Mouse (Mus musculus) skeletal muscle tissue, adult 2 months (tissue): ENCODE data around the gene Atp1a1.

Source experiments
- DNase-seq: peaks from one replicate; pipeline ENCODE4 v3.0.0-alpha.2; 2012; ENCODE audit warnings: low read depth, low spot score

The Atp1a1 gene

DNA sequence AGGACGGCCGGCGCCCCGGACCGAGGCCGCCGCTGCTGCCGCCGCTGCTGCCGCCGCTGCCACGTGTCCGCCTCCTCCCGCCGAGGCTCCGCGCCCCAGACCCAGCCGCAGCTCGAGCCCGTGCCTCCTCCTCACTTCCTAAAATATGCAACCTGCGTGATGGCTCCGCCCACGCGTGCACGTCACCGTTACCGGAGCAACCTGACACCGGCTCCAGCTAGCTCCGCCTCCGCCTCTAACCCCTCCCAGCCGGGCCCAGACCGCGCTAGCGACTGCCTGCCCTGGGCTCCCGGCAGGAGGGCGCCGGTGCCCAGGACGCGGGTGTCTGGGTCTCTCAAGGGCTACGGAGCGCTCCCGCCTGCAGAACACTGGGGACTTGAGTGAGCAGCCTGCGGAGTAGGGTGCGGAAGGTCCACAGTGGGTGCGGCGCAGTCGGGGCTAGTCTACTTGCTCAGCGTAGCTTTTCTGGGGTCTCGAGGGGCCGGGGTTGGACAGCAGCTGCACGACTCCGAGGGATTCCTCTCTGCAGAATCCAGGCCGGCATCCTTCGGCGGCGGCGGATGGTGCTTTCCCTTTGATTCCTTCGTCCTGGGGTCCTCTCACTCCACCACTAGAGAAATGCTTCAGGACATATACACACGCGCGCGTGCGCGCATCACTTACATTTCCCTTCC, at the start of gene Atp1a1:
Gene Atp1a1, minus strand, starts transcription at position 135 of the 674 bp plus-strand sequence.
- peak; percentile 97 for DNase-seq

DNA sequence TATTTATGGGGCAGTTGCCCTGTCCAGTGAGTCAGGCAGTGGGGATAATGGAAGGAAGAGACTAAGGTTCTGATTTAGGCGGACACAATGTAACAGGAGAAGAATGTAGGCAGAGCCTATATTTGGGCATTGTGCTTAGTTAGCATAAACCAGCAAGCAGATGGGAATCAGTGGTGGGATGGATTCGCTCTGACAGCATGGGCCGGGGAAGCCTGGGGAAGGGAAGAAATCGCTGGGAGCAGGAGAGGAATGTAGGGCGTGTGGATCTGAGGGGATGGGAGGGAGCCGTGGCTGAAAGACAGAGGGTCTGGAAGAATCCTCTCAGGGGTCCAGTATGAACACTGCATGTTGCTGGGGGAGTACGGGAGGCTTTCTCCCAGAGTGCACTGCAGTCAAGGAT, 49.0 kb upstream of the Atp1a1 start:
- no peak for DNase-seq

DNA sequence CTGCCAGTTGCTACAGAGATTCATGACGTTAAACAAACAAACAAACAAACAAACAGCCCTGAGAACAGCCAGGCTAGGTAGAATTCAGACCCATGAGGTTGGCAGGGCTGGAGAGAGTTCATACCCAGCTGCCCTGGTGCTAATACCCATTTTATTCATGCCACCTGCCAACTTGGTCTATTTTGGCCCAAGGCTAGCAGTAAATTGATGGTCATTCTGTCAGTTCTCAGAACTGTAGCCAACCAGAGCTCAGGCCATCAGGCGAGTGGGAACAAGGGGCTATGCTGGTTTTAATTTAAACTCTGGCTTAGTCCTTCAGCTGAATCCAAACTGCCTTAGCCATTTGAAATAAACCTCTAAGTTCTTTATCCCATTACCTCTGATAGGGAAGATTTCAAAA, 48.5 kb upstream of the Atp1a1 start:
- no peak for DNase-seq

DNA sequence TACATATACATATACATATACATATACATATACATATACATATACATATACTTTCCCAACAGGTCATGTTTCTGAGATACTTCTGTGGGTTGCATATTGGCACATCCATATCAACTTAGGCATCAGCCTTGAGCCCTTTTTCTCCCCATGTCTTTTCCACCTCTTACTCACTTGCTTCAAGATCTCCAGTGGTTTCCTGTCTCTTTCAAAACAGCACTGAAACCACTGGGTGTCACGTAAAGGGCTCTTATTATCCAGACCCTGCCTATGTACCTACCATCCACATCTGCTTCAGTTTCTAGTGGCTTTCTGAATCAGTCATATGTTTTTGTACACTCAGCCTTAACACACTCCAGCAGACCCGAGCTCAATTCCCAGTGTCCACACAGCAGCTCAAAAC, 45.8 kb upstream of the Atp1a1 start:
- no peak for DNase-seq

DNA sequence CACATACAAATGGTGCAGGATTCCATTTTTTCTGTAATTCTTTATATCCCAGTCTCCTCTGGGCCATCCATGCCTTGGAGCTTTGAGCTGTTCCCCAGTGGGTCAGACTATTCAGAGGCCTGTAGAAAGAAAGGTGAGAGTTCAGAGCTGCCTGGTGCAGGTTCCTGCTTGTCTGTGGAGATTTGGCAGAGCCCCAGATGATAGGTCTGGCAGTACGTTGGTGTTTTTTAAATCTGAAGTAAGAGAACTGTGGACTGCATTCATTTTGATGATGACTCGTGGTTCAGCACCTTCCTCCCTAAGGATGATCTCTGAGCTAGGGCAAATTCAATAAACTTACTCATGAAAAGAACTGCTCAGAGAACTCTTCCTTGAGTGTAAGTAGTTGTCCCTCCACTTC, 44.8 kb upstream of the Atp1a1 start:
- DNase-seq = no peak

DNA sequence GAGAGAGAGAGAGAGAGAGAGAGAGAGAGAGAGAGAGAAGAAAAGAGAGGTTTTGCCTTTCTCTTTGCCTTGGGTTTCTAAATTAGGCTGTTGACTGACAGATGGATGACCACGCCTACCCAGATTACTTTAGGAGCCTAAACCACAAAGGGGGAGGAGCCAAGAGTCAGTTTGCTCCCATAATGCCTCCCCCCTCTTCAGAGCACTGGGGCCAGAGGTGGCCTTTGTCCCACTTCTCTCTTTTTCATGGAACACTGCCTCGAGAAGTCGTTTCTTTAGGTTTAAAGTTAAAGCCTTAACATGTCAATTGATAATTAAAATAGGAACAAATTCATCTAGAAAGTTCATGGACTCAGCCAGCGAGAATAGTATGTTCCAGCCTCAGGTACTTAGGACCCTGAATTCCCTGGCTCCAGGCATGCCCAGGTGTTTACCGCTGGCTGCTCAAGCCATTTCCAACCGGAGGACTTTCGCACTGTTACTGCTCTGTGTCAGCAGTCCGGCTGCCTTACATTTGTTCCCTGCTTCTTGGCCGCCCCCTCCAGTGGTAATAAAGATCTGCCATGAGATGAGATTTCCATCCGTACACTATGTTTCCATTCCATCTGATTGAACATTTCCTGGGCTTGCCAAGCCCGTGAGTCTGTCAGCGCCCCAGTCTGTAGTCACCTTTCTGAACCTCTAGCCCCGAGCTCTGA, 43.8 kb upstream of the Atp1a1 start:
- DNase-seq = no peak

DNA sequence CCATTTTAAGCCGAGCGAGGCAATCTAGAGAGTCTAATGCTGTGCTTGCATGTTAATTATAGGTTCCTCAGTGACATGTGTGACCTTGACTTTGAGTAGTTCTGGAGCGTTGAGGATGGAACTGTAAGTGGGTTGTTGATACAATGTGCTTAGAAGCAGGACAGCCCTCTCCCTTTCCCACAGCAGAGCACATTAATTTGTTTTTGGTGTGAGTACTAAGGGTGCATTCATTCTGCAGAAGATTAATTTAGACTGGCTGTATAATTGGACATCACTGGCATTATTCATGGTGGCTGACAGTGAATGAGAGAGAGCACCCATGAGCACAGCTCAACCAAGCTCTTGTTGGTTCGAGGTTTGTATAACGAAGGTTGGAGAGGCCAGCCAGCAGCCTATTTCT, 42.3 kb upstream of the Atp1a1 start:
- DNase-seq = no peak

DNA sequence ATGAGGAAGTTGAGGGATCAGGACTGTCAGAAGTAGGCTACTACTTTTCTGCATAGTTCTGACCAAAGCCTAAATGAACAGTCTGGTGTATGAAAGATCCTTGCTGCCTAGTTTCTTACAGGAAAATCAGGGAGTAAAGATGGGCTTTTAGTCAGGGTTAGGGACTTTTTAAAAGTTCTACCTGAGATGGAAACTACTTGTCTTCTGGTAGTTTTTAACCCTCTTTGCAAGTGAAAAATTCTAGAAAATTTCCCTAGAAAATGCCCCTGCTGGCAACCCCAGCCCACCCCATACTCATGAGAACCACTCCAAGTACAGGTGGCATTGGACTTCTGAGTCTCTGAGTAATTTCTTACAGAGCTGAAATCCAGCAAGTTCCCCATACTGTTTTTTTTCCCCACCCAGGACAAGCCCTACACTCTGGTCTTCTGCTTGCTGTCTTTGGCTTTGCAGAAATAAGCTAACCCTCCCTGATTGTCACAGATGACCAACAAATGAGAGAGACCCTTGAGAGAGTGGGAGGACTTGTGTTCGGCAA, 41.2 kb upstream of the Atp1a1 start:
- DNase-seq = no peak

DNA sequence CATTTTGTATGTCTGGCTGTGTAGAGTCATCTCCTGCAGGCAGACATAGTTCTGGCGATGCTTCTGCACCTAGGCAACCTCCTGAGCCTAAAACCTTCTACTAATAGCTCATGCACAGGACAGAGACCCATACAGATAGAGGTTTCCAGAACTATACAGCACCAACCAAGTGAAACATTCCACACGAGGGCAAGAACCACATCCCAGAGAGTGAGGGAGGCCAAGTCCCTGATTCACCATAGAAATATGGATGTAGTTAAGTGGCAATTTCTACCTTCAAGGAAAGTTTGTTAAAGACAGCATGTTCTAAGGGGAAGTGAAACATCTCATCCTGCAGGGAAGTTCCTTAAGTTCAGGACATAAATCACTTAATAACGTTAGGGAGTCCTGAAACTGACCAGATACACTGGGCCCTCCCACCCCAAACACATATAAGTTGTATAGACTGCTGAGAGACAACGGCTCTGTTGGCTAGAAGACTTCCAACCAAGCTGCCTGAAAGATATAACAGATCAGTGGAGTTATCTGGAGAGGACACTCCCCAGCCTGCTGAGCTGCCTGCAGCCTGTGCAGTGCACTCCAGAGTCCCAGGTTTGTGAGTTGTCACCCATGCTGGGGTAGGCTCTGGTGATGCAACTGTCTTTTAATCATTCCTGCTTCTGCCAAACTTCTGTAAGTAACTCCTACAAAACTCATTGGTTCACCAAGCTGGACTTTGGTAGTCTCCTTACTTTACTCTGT, 39.7 kb upstream of the Atp1a1 start:
- DNase-seq = no peak

DNA sequence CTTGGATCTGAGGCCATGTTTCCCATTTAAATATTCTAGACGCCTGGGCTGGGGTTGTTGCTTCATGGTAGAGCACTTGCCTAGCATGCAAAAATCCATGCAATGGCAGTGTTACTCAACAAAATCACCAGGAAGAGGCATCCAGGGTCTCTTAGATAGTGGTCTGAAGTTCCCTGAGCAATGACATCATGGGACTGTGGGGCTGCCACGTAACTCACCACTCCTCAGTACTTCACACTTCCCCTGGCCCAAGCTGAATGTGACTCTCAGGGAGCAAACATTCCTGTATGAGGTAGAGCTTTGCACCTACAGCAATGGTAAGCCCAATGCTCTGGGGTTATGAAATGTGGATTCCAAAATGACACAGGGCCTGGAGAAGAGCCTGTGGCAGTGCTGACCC, 38.8 kb upstream of the Atp1a1 start:
- DNase-seq = no peak

DNA sequence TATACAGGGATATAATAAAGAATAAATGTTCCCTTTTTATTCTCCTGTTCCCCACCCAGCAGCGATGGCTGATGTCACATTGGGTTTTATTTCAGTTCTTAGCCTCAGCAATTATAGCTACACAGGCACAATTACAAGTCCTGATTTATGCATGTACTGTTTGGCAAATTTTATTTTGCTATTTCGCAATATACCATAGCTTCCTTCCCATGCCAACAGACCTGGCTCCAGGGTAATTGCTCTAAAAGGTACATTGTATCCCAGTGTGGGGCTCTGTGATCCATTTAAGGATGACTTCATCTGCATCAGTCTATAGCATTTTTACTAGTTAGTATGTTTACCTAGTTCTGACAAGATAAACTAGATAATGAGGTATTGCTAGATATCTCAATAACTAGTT, 33.7 kb upstream of the Atp1a1 start:
- no peak for DNase-seq

DNA sequence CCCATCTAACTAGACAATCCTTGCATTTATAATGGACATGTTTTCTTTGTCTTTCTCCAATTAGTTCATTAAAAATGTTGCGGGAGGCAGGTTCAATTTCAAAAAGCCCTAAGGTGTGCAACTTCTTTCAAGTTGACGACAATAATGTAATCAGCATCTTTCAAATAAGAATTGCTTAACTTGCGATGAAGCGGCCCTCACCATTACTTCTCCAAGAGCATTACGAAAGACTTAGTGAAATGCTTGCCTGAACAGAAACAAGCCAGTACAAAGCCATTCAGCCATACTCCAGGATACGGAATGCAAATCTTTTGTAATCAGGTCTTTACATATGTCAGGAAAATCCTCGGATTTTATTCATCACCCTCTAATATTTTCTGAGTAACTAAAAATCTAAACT, 32.0 kb upstream of the Atp1a1 start:
- no peak for DNase-seq

DNA sequence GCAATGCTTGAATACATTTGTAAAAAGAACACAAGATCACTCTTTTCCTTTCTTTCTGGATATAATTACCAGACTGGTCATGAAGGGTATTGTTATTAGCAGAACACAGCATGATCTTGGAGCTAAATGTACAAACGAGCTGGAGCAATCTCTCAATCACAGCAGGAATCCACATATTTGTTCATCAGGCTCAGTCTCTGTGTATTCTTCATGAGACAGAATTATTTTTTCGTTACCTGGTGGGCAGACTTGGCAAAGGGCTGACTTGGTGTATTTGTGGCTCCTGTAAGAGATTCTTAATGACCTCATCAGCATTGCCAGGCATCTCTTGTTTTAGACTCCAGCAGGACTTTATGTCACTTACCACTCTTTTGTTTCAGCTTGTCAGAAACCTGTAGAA, 31.6 kb upstream of the Atp1a1 start:
- DNase-seq = no peak

DNA sequence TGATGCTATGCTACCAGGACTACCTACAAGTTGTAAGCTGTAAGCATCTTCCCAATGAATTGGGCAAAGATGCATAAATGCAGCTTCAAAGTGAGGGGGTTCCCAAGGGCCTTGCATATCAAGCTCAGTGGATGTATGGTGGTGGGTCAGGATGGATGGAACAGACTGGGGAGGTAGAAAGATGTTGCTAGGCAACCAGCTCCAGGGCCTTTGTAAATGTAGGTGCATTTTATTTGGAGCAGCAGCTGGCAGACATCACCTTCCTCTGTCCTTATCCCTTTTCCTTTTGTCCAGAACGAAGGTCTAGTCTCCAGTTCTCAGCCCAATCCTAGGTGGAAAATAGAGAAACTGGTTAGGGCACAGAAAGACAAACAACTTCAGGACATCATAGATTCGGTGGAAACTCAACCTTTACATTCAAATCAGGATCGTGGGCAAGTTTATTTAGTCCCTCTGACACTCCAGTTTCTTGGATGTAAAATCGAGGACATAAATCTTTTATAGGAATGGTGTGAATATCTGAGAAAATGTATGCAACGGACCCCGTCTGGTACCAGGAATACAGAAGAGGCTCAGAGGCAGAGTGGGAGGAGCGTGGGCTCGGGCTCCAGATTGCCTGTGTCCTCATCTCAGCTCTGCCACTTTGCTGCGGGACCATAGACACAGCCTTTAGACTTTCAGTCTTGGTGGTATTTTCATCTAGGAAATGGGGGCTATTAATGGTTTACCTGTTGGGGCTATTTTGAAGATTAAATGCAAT, 29.8 kb upstream of the Atp1a1 start:
- no peak for DNase-seq

DNA sequence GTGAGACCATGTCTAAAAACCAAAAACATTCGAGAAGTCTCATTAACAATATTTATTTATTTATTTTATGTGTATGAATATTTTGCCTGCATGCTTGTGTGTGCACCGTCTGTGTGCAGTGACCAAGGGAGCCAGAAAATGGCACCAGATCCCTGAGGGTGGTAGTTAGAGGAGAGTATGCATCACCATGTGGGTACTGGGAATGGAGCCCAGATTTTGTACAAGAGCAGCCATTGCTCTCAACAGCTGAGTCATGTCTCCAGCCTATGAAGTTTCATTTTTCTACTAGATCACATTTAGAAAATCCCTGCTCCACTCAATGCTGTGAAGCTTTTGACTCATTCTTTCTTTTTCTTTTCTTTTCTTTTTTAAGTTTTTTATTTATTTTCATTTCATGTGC, 23.8 kb upstream of the Atp1a1 start:
- DNase-seq = no peak

DNA sequence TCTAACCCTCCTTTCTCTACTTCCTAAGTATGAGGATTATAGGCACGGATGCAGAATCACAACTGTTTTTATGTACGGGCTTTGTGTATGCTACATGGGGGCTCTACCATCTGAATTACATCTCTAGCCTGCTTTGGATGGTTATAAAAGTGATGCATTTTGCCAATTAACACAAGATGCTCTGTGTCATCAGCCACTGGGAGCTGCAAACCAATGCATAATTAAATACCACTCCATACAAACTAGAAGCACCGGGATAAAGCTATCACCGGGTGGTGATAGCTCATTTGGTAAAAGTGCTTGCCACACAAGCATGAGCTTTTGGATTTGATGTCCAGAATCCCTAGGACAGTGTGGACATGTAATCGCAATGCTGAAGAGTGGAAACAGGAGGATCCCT, 19.8 kb upstream of the Atp1a1 start:
- no peak for DNase-seq

DNA sequence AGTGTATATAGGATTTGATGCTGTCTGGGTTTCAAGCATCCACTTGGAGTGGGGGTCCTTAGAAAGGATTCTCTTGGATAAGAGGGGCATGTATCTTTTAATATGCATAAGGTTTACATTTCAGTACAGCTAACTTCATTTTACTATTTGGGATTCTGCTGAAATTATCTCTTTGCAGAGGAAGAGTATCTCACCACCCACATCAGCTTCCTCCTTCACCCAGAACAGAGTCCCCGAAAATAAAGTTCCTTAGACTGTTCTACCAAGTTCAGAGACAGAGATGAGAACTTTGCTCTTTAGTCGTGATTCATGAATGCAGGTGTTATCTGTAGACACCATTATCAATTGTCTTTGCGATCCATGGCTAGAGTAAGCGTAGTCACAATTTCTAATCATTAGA, 14.5 kb upstream of the Atp1a1 start:
- DNase-seq = no peak

DNA sequence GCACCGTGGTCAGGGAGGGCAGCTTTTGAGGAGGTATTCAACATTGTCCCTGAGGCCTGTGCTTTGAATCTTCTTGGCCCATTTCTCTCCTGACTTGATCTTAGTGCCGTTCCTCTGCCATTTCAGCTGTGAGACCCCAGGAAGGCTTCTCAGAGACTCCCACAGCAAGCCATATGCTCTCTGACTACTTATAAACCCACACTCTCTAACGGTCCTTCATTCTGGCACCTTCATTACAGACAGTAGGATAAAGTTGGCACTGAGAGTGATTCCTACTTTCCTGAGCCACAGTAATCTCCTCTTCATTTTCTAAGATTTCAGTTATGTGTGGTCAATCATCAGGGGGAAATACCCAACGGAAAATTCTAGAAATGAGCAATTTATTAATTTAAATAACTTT, 14.0 kb upstream of the Atp1a1 start:
- DNase-seq = no peak

DNA sequence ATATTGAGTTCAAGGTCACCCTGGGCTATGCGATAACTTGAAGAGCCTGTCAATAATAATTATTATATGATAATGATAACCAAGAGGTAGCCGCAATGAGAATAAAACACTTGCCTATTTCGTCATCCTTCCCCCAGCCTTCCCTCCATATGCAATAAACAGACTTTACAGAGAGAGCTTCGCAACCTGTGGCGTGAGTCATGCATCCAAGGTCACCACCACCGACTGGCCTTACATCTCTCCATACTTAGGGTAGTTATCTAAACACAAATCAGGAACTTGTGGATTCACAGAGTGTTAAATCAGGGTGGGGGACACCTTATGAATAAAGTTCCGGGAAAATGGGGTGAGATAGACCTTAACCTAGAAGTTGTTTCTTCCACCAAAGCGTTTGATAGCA, 13.0 kb upstream of the Atp1a1 start:
- DNase-seq = no peak

DNA sequence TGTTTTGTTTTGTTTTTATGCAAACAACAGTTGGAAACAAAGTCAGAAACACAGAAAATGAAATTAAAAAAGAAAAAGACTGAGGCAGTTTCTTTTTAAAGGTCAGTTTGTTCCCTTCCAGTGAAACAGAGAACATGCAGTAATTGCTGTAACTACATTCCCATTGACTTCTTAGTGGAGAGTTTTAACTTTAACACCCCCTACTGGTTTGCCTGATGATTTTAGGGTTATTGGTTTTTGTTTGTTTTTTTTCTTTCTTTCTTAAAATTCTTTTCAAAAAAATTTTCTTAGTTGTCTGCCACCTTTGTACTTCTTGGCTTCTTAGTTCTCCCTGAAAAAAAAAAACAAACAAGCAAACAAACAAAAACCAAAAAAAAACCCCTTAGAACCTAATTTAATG, 12.5 kb upstream of the Atp1a1 start:
- no peak for DNase-seq

DNA sequence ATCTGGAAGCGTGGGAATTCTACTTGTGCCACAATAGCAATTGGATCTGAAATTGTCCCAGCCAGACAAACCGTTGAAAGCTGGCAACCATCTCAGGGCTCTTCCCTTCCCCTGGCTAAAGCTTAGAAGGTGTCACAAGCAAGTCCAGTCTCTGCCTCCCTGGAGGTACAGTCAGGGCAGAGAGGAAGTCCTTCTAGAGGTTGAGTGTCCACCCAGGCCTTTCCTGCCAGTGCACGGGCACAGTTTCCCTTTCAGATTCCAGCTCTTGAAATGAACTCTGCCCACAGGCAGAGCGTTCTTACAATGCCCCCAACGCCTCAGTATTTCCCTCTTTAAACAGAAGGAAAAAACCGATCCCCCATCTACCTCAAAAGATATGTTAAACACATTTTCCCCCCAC, 11.4 kb upstream of the Atp1a1 start:
- no peak for DNase-seq
